Mouse (Mus musculus) brown adipose tissue, adult 24 weeks (tissue): ENCODE results near the gene Kif4. TPM values are rescaled to one million over a fixed set of nuclear protein-coding genes. Genes with fewer than 3 reads are reported as not detected.

ENCODE experiments used
- H3K27ac ChIP-seq: fragments of 200-500 bp; replicated peaks from 2 replicates; pipeline ENCODE4 v1.5.1; 2012; ENCODE audit warnings: low read depth, mild to moderate bottlenecking, low read length
- H3K4me1 ChIP-seq: fragments of 200-500 bp; 2 replicates; pipeline ENCODE4 v1.6.1; 2012; ENCODE audit warnings: low read length, mixed read lengths; ENCODE audit not compliant: control insufficient read depth, insufficient read depth, insufficient read length
- H3K4me3 ChIP-seq: fragments of 200-500 bp; 2 replicates; pipeline ENCODE4 v1.5.1; 2012; ENCODE audit warnings: low read depth, mild to moderate bottlenecking, low read length, moderate library complexity; ENCODE audit not compliant: insufficient read depth
- polyA plus RNA-seq: library from polyadenylated mRNA; stranded (reverse); fragments of >200 nt; gene quantifications from 2 replicates; pipeline ENCODE4 v1.2.4, GENCODE M21; 2012; ENCODE audit not compliant: missing spikeins, insufficient read depth, insufficient read length

Gene Kif4
- polyA plus RNA-seq, 1 experiment = not detected

DNA sequence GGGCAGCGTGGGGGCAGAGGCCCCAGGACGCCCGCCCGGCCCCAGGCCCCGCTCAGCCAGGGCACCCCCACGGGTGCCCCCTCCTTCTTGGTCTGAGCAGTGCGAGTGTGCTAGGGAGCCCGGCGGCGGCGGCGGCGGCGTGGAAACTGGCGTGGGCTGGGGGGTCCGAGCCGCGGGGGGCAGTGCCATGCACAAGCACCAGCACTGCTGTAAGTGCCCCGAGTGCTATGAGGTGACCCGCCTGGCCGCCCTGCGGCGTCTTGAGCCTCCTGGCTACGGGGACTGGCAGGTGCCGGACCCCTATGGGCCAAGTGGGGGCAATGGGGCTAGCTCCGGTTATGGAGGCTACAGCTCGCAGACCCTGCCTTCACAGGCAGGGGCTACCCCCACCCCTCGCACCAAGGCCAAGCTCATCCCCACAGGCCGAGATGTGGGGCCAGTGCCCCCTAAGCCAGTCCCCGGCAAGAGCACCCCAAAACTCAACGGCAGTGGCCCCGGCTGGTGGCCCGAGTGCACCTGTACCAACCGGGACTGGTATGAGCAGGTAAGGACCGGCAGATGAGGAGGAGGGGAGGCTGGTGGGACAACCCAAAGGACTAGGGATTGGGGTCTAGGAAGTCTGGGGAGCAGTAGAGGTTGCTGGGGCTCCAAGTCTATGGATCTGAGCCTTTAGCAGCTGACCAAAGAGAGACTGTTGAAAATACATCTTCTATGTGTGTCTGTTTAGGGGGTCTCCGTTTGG lies 142.5 kb downstream of the Kif4 start:
- Histone ChIP-seq H3K27ac (no peak overlapping the region), H3K4me1 (no peaks in the 10 kb centered on the region), H3K4me3 (peak overlapping the region; percentile 42)

DNA sequence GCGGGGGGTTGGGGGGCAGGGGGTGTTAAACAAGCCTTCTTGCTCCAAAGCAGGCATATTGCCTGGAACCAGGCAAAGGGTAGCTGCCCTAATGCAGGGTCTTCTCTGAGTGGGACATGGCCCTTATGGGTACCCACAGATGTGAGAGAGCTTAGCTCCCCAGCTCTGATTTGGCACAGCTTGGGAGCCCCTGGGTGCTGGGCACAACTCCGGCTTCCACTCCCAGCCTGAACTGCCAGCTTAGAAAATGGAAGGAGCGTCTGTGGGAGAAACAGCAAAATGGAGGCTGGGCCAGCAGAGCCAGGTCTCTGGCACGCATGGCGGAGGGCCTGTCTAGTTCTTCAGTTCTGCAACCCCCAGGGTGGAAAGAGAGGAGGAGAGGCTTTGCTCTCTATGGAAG lies 143.7 kb downstream of the Kif4 start:
- Histone ChIP-seq H3K4me1 (no peaks in the 10 kb centered on the region), H3K4me3 (no peak overlapping the region), H3K27ac (no peak overlapping the region)

DNA sequence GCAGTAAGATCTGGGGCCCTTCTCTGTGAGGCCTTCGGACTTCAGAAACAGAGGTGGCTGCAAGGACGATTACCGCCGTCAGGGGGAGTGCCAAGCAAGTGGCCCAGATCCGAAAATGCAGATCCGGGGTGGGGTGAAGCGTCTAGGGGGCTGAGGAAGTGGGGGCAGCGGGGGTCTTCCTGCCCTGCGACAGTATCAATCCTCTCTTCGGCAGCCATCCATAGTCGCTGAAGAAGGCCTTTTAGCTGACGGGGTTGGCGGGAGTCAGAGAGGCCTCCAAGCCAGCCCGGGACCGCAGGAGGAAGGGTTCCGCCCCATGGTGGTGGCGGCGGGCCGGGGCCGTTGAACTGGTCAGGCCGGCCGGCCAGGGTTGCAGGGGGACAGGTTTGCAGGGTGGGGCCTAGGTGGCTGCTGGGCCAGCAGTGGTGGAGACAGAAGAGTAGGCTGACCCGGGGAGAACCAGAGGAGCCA lies 148.8 kb downstream of the Kif4 start:
- H3K27ac ChIP-seq = no peak overlapping the region
- no peaks in the 10 kb centered on the region; the same call in 1 of the 2 replicates for H3K4me1 ChIP-seq

DNA sequence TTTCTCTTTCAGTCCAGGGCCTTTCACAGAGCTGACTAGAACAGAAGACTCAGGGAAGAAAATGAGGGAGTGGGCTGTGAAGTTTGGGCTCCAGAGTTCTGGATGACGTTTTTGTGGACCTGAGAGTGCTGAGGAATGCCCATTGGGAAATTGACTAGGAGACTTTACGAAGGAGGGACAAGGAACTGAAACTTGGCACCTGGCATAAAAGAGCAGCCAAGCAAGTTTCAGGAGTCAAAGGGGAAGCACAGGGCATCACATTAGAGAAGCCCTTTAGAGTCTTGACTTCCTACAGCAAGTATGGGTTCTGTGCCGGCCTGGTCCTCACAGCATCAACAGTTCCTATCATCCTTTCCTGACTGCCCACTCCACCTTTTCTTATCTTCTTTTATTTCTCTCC lies 149.9 kb downstream of the Kif4 start:
- Histone ChIP-seq H3K27ac (no peak overlapping the region), H3K4me3 (no peak overlapping the region), H3K4me1 (no peaks in the 10 kb centered on the region; the same call in 1 of the 2 replicates)

More for the DNA sequence above, 148.8 kb downstream of the Kif4 start:
- peak overlapping the region; percentile 73 for H3K4me3 ChIP-seq

DNA sequence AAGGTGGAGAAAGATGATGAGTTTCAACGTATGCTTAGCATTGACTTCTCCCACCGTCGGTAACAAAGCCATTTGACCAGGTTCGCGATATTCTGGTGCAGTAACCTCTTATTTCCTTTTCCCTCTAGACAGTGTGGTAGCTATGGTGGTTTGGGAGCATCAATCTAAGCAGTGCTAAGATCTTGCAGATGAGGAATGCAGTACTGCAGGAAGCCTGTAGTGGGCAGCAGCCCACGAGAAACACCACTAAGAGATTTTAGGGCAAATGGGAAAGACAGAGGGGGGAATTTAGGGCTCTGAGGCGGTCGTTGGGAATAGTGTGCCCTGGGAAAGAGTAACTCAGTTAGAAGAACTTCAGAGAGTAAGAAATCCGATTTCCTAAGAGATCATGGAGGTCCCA lies 151.0 kb downstream of the Kif4 start:
- Histone ChIP-seq H3K4me3 (peak overlapping the region; percentile 63), H3K27ac (no peak overlapping the region)

More for the DNA sequence above, 151.0 kb downstream of the Kif4 start:
- H3K4me1 ChIP-seq = no peaks in the 10 kb centered on the region; the same call in 1 of the 2 replicates

Other genes with a start within 250 kb of the Kif4 start
- gene Otud6a, start 196.7 kb upstream of the Kif4 start, polyA plus RNA-seq = not detected in 2 replicates
- 0.83 TPM in 1 of 2 replicates, not detected in the other for gene Awat2, start 183.0 kb upstream of the Kif4 start, polyA plus RNA-seq
- gene Igbp1, start 131.4 kb upstream of the Kif4 start, polyA plus RNA-seq = 67.3 and 72.7 TPM in 2 replicates
- gene Dgat2l6, start 100.9 kb upstream of the Kif4 start, polyA plus RNA-seq = not detected in 2 replicates
- gene Awat1, start 53.5 kb upstream of the Kif4 start, polyA plus RNA-seq = not detected in 2 replicates
- gene P2ry4, start 30.9 kb upstream of the Kif4 start, polyA plus RNA-seq = not detected in 2 replicates
- not detected in 2 replicates for gene Arr3, start 20.2 kb upstream of the Kif4 start, polyA plus RNA-seq
- gene Pdzd11, start 831 bp downstream of the Kif4 start, polyA plus RNA-seq = 62.8 and 63.7 TPM in 2 replicates
- not detected in 2 replicates for gene Gdpd2, start 104.1 kb downstream of the Kif4 start, polyA plus RNA-seq
- 4.6 and 8.3 TPM in 2 replicates for gene Dlg3, start 142.0 kb downstream of the Kif4 start, polyA plus RNA-seq